Mouse (Mus musculus) cortical plate, adult 2 months (tissue): ENCODE measurements around the gene Sult6b2.

Experiments used
- CTCF ChIP-seq: fragments of 200-500 bp; IDR thresholded peaks from 2 replicates; pipeline ENCODE4 v1.5.1; 2011; ENCODE audit warnings: mild to moderate bottlenecking, control low read depth, low read length; ENCODE audit not compliant: insufficient read depth; ENCODE audit errors: extremely low read depth
- POLR2A ChIP-seq: fragments of 200-500 bp; IDR thresholded peaks from 2 replicates; pipeline ENCODE4 v1.6.1; 2011; ENCODE audit warnings: mild to moderate bottlenecking, low read length, control low read depth; ENCODE audit not compliant: insufficient read depth; ENCODE audit errors: extremely low read depth

- no peak for TF ChIP-seq POLR2A
- TF ChIP-seq CTCF: no peak
Observed at GRCm38 (mm10) chr6:142745484-142745883, 58.8 kb downstream of the Sult6b2 start.
